Mouse (Mus musculus) embryonic facial prominence, embryonic 15.5 days (tissue): ENCODE measurements at regions not wholly inside any gene's neighbourhood (a gene's known extent, or its start where the extent isn't known, plus 50 kb on each side); places are given as distances from the start of the nearest gene placed in this dataset.

ENCODE experiments used
- ATAC-seq: fragments of 200-750 bp; cut with Nextera tagmentation; 2 replicates; pipeline ENCODE4 v1.8.0; 2017; ENCODE audit warnings: low read depth, moderate TSS enrichment; ENCODE audit not compliant: insufficient number of reproducible peaks, low FRiP score, low TSS enrichment
- H3K27ac ChIP-seq: fragments of 300-500 bp; sonication (generic); replicated peaks from 2 replicates; pipeline ENCODE4 v1.5.1; 2015; ENCODE audit warnings: mild to moderate bottlenecking, inconsistent platforms
- H3K27me3 ChIP-seq: fragments of 300-500 bp; sonication (generic); 2 replicates; pipeline ENCODE4 v1.6.1; 2015; ENCODE audit warnings: inconsistent platforms
- H3K36me3 ChIP-seq: fragments of 300-500 bp; sonication (generic); 2 replicates; pipeline ENCODE4 v1.6.1; 2015; ENCODE audit warnings: mild to moderate bottlenecking, inconsistent platforms
- H3K4me1 ChIP-seq: fragments of 300-500 bp; sonication (generic); 2 replicates; pipeline ENCODE4 v1.6.1; 2015; ENCODE audit warnings: inconsistent platforms
- H3K4me2 ChIP-seq: fragments of 300-500 bp; sonication (generic); replicated peaks from 2 replicates; pipeline ENCODE4 v1.6.1; 2015; ENCODE audit warnings: mild to moderate bottlenecking, inconsistent platforms
- H3K4me3 ChIP-seq: fragments of 300-500 bp; sonication (generic); replicated peaks from 2 replicates; pipeline ENCODE4 v1.5.1; 2015; ENCODE audit warnings: mild to moderate bottlenecking, inconsistent platforms
- H3K9ac ChIP-seq: fragments of 300-500 bp; sonication (generic); 2 replicates; pipeline ENCODE4 v1.6.1; 2015; ENCODE audit warnings: inconsistent platforms
- H3K9me3 ChIP-seq: fragments of 300-500 bp; sonication (generic); replicated peaks from 2 replicates; pipeline ENCODE4 v1.6.1; 2016; ENCODE audit warnings: inconsistent platforms
- WGBS: fragments of 180-500 bp; shearing (Covaris S2); methylation state at CpG from one replicate; pipeline ENCODE4 v1.1.7; 2015; 5-methylcytosine and 5-hydroxymethylcytosine counted together

- 0 out of 2 replicates have a peak overlapping the region, but pooled peaks have one; percentile 15 for H3K4me2 ChIP-seq
- no peak overlapping the region for H3K27ac ChIP-seq
- no peak overlapping the region for H3K4me3 ChIP-seq
- no peak for ATAC-seq
- no peaks in the 10 kb centered on the region for H3K9me3 ChIP-seq
- H3K4me1 ChIP-seq: no peaks in the 10 kb centered on the region
- WGBS: 61% methylated on average over 14 of the region's 14 CpGs
- H3K9ac ChIP-seq: no peak overlapping the region
- no peaks in the 10 kb centered on the region for H3K36me3 ChIP-seq
- no peaks in the 10 kb centered on the region for H3K27me3 ChIP-seq
Observed at GRCm38 (mm10) chr16:90335499-90335898, 50.3 kb upstream of the Hunk start.

- H3K36me3 ChIP-seq: no peaks in the 10 kb centered on the region
- H3K4me2 ChIP-seq: no peak overlapping the region
- no peaks in the 10 kb centered on the region for H3K4me1 ChIP-seq
- H3K9me3 ChIP-seq: no peaks in the 10 kb centered on the region
- no peak for ATAC-seq
- no peak overlapping the region for H3K9ac ChIP-seq
- 49% methylated on average over 21 of the region's 22 CpGs for WGBS
- H3K27me3 ChIP-seq: no peaks in the 10 kb centered on the region
- no peak overlapping the region for H3K27ac ChIP-seq
- no peak overlapping the region for H3K4me3 ChIP-seq
Observed at GRCm38 (mm10) chr16:90333876-90334825, 49.8 kb upstream of the Scaf4 start.
